Mouse (Mus musculus): ENCODE measurements around the gene Nlrp4f. TPM values are rescaled to one million over a fixed set of nuclear protein-coding genes. Genes with fewer than 3 reads are reported as not detected.

Nlrp4f gene
- total RNA-seq, 2 experiments from 2014 or later = not detected

Other genes starting within 250 kb of the Nlrp4f start
- gene Spata31d1c, start 172.9 kb downstream of the Nlrp4f start, total RNA-seq (2021) = not detected
- not detected for gene Prss47, start 153.2 kb downstream of the Nlrp4f start, total RNA-seq (2021)
- 10 to 100 TPM; 16.6 to 20.6 TPM for gene Mfsd14b, start 93.0 kb downstream of the Nlrp4f start, total RNA-seq (2021)
- not detected for gene Olfr465-ps1, start 67.9 kb downstream of the Nlrp4f start, total RNA-seq (2021)
- gene Olfr466, start 55.7 kb downstream of the Nlrp4f start, total RNA-seq (2021) = not detected
- gene Gm10775, start 53.6 kb upstream of the Nlrp4f start, total RNA-seq (2021) = not detected
- 10 to 100 TPM; 20.6 to 23.2 TPM for gene Zfp369, start 72.8 kb upstream of the Nlrp4f start, total RNA-seq (2021)

All from heart, postnatal 25 days (tissue).